Mouse (Mus musculus): ENCODE measurements around the gene Cfc1. TPM values are rescaled to one million over a fixed set of nuclear protein-coding genes. Genes with fewer than 3 reads are reported as not detected.
"Not testable (repeated sequence)": the region's sequence is repeated elsewhere in the genome, so short reads cannot be mapped to it uniquely, and the experiment has no call there.

Gene Cfc1
- not detected in 2 replicates for polyA plus RNA-seq (2012; rRNA removed)

DNA sequence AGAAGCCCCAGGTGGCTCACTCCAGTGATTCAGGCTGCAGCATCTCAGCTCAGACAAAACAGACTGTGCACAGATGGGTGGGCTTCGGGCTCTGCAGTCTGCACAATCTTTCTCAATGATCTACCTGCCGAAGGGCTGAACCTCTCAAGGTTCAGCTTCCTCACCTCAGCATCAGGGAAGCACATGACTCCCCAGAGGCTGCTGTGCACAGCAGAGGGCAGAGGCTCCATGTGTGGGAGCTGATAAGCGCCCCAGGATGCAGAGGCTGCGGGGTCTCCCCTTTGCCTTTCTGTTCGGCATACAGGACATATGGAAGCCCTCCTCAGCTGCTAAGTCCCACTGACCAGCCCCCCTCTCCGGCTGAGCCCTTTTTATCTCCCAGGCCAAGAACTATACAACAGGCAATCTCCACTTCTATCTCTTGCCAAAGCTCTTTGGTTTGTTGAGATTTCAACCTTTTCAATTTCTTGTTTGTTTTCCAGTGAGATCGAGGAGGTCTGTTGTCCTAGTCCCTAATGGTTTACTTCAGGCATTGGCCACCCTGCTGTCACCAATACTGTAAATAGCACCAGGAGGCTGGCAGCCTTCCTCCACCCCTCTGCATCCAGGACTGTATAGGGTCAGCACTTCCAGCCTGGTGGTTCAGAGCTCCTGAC is at the start of gene Cfc1:
Gene Cfc1 (plus strand): TSS at position 606 of the 656 bp plus-strand sequence.
- not testable (repeated sequence) for H3K27me3 ChIP-seq (replicated peaks; ENCODE audit: control insufficient read depth, insufficient read depth, low read length); H3K27ac ChIP-seq (ENCODE audit: insufficient read depth, low read depth, low read length); H3K36me3 ChIP-seq (ENCODE audit: control insufficient read depth, insufficient read depth, low read length); DNase-seq; H3K4me1 ChIP-seq (ENCODE audit: control insufficient read depth, insufficient read depth, low read length); H3K4me3 ChIP-seq (ENCODE audit: insufficient read depth, low read depth, low read length)
- 33% methylated on average over 7 of the region's 7 CpGs for WGBS

DNA sequence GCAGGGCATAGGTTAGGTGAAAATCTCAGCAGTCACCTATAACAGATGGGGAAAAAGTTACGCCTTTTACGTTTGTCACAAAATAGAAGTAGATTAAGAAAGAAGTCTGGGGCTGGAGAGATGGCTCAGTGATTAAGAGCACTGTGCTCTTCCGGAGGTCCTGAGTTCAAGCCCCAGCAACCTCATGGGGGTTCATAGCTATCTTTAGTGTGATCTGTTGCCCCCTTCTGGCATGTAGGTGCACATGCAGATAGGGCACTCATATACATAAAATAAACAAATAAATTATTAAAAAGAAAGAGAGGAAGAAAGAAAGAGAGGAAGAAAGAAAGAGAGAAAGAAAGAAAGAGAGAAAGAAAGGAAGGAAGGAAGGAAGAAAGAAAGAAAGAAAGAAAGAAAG is 48.1 kb upstream of the Cfc1 start:
- Histone ChIP-seq H3K36me3 (ENCODE audit: control insufficient read depth, insufficient read depth, low read length) (no peaks in the 10 kb centered on the region), H3K4me1 (ENCODE audit: control insufficient read depth, insufficient read depth, low read length) (no peaks in the 10 kb centered on the region), H3K27me3 (replicated peaks; ENCODE audit: control insufficient read depth, insufficient read depth, low read length) (no peaks in the 10 kb centered on the region), H3K4me3 (ENCODE audit: insufficient read depth, low read depth, low read length) (no peak overlapping the region), H3K27ac (ENCODE audit: insufficient read depth, low read depth, low read length) (no peak overlapping the region)
- WGBS = 96% methylated on average over 3 of the region's 3 CpGs
- no peak for DNase-seq
- TF ChIP-seq POLR2A (IDR thresholded peaks at IDR 0.05; ENCODE audit: low read depth, low read length) (no peak), CTCF (conservative IDR thresholded peaks at IDR 0.05; ENCODE audit: insufficient read depth, insufficient read length, low read depth, low read length) (no peak)

DNA sequence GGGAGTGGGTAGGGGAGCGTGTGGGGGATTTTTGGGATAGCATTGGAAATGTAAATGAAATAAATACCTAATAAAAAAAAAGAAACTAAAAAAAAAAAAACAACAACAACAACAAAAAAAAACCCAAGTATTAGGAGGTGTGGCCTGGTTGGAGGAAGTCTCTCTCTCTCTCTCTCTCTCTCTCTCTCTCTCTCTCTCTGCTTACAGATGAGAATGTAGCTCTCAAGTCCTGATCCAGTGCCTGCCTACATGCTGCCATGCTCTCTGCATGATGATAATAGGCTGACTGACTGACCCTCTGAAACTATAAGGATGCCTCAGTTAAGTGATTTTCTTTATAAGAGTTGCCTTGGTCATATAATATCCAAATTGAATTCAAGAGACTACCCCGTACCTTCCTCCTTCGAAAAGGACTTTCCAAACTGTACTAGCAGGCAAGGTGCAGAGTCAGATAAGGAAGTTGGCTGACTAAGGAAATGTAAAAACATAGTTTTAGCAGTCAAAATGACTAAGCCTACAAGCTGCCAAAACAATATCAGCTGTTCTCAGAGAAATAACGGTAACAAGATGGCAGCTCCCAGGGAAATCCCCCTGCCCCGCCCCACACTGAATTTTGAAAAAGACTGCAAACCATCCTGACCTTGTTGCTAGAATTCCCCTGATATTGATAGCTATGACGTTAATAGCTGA is 45.5 kb upstream of the Cfc1 start:
- TF ChIP-seq POLR2A (IDR thresholded peaks at IDR 0.05; ENCODE audit: low read depth, low read length) (no peak), CTCF (conservative IDR thresholded peaks at IDR 0.05; ENCODE audit: insufficient read depth, insufficient read length, low read depth, low read length) (no peak)
- Histone ChIP-seq H3K27me3 (replicated peaks; ENCODE audit: control insufficient read depth, insufficient read depth, low read length) (no peaks in the 10 kb centered on the region), H3K4me1 (ENCODE audit: control insufficient read depth, insufficient read depth, low read length) (no peaks in the 10 kb centered on the region), H3K27ac (ENCODE audit: insufficient read depth, low read depth, low read length) (no peak overlapping the region), H3K4me3 (ENCODE audit: insufficient read depth, low read depth, low read length) (no peak overlapping the region), H3K36me3 (ENCODE audit: control insufficient read depth, insufficient read depth, low read length) (no peaks in the 10 kb centered on the region)
- 88% methylated on average over 6 of the region's 6 CpGs for WGBS
- DNase-seq = no peak

DNA sequence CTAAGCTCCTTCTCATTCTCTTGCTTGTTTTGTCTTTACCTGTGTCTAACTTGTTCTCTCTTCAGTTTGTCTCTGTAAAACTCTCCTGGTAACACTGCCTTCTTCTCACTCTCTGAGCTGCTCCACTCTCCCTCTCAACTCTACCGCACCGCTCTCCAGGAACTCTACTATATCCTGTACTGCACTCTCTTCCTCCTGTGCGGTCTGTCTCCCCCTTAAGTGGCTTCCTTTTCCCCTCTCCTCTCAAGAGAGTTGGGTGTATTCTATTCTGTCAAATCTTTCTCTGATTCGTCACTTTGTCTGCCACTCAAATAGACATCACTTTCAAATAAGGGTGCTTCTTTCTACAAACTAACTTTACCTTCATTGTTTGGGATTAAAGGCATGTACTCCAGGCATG is 44.0 kb upstream of the Cfc1 start:
- no peak overlapping the region for H3K27ac ChIP-seq (ENCODE audit: insufficient read depth, low read depth, low read length)
- H3K4me1 ChIP-seq (ENCODE audit: control insufficient read depth, insufficient read depth, low read length) = no peaks in the 10 kb centered on the region
- DNase-seq = no peak
- no peak overlapping the region for H3K4me3 ChIP-seq (ENCODE audit: insufficient read depth, low read depth, low read length)
- H3K27me3 ChIP-seq (replicated peaks; ENCODE audit: control insufficient read depth, insufficient read depth, low read length) = no peaks in the 10 kb centered on the region
- no peak for TF ChIP-seq POLR2A (IDR thresholded peaks at IDR 0.05; ENCODE audit: low read depth, low read length)
- TF ChIP-seq CTCF (conservative IDR thresholded peaks at IDR 0.05; ENCODE audit: insufficient read depth, insufficient read length, low read depth, low read length) = no peak
- 87% methylated on average over 4 of the region's 4 CpGs for WGBS
- H3K36me3 ChIP-seq (ENCODE audit: control insufficient read depth, insufficient read depth, low read length) = no peaks in the 10 kb centered on the region

DNA sequence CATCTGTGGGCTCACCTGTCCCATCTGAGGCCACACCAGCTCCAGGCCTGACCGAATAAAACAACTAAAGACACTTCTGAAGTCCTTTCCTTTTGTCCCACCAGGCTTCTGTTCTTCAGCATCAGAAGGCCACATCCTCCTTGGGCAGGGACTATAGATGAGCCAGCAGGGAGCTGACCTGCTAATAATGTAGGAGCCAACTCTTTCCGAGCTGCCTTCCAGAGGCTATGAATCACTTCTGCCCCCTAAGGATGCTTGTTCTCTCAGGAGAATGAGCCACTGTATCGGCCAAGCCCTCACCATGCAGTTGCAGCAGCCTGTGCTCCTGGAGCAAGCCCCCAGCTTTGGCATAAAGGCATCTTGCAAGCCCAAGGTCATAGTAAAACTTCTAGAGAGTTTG is 32.5 kb upstream of the Cfc1 start:
- H3K27me3 ChIP-seq (replicated peaks; ENCODE audit: control insufficient read depth, insufficient read depth, low read length) = no peaks in the 10 kb centered on the region
- 52% methylated on average over 3 of the region's 3 CpGs for WGBS
- no peak overlapping the region for H3K27ac ChIP-seq (ENCODE audit: insufficient read depth, low read depth, low read length)
- no peaks in the 10 kb centered on the region for H3K36me3 ChIP-seq (ENCODE audit: control insufficient read depth, insufficient read depth, low read length)
- no peaks in the 10 kb centered on the region for H3K4me1 ChIP-seq (ENCODE audit: control insufficient read depth, insufficient read depth, low read length)
- no peak overlapping the region for H3K4me3 ChIP-seq (ENCODE audit: insufficient read depth, low read depth, low read length)
- no peak for DNase-seq
- no peak for TF ChIP-seq POLR2A (IDR thresholded peaks at IDR 0.05; ENCODE audit: low read depth, low read length)
- TF ChIP-seq CTCF (conservative IDR thresholded peaks at IDR 0.05; ENCODE audit: insufficient read depth, insufficient read length, low read depth, low read length) = no peak

DNA sequence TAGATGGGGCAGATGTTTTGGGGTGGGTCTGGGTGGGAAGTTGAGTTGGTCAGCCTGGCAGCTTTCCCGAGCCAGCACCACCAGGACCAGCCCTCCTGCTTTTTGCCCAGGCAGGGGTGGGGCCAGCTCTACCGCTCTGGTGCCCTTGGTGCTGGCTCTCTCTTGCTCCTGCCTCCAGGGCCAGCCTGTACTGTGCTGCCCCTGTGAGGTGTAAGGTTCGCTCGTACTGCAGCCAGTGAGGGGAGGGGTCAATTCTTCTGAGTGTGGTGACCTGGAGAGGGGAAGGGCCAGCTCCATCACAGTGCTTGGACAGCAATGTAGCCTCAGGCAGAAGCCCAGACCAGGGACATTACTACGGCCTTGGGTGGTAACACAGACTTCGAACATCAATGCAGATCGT is 30.1 kb upstream of the Cfc1 start:
- Histone ChIP-seq H3K4me1 (ENCODE audit: control insufficient read depth, insufficient read depth, low read length) (no peaks in the 10 kb centered on the region), H3K27ac (ENCODE audit: insufficient read depth, low read depth, low read length) (no peak overlapping the region), H3K4me3 (ENCODE audit: insufficient read depth, low read depth, low read length) (no peak overlapping the region), H3K27me3 (replicated peaks; ENCODE audit: control insufficient read depth, insufficient read depth, low read length) (no peaks in the 10 kb centered on the region), H3K36me3 (ENCODE audit: control insufficient read depth, insufficient read depth, low read length) (no peaks in the 10 kb centered on the region)
- WGBS = 52% methylated on average over 7 of the region's 7 CpGs
- TF ChIP-seq POLR2A (IDR thresholded peaks at IDR 0.05; ENCODE audit: low read depth, low read length) (no peak), CTCF (conservative IDR thresholded peaks at IDR 0.05; ENCODE audit: insufficient read depth, insufficient read length, low read depth, low read length) (no peak)
- DNase-seq = no peak

DNA sequence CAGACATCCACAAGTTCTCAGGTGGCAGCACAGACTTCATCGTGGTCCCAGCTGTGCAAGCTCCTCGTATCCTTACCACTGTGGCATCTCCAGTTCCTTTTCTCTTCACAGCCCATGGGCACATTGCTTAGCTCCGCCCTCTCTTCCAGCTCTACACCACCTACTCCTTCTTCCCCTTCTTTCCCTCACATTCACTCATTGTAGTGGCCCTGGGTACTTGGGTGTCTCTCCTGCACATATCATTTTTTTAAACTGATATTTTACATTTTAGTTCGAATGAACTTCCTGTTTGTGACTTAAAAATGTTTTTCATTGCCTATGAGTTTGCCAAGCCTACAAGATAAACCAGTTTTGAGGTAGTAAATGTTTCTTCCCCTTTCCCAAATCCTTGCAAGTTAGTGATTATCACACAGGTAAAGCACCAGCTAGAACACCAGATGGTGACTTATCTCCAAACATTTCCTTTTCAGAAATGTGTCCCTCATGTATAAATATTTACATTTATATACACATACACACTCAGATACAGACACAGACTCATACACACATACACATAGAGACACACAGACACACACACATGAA is 29.4 kb upstream of the Cfc1 start:
- no peak for DNase-seq

More for the DNA sequence above, 29.4 kb upstream of the Cfc1 start:
- no peaks in the 10 kb centered on the region for H3K27me3 ChIP-seq (replicated peaks; ENCODE audit: control insufficient read depth, insufficient read depth, low read length)
- 66% methylated on average over 4 of the region's 4 CpGs for WGBS
- H3K36me3 ChIP-seq (ENCODE audit: control insufficient read depth, insufficient read depth, low read length) = no peaks in the 10 kb centered on the region
- H3K27ac ChIP-seq (ENCODE audit: insufficient read depth, low read depth, low read length) = no peak overlapping the region
- no peaks in the 10 kb centered on the region for H3K4me1 ChIP-seq (ENCODE audit: control insufficient read depth, insufficient read depth, low read length)
- TF ChIP-seq CTCF (conservative IDR thresholded peaks at IDR 0.05; ENCODE audit: insufficient read depth, insufficient read length, low read depth, low read length) = no peak
- TF ChIP-seq POLR2A (IDR thresholded peaks at IDR 0.05; ENCODE audit: low read depth, low read length) = no peak
- H3K4me3 ChIP-seq (ENCODE audit: insufficient read depth, low read depth, low read length) = no peak overlapping the region

Data from kidney, adult 2 months (tissue).